Mouse (Mus musculus) lung, adult 2 months (tissue): Measurements from ENCODE around the gene Celsr1.

Experiments
- CTCF ChIP-seq: fragments of 200-500 bp; IDR thresholded peaks from 2 replicates; pipeline ENCODE4 v1.5.1; 2011; ENCODE audit warnings: mild to moderate bottlenecking, low read length, control low read depth; ENCODE audit not compliant: insufficient read depth
- POLR2A ChIP-seq: fragments of 200-500 bp; IDR thresholded peaks from 2 replicates; pipeline ENCODE4 v1.6.1; 2011; ENCODE audit warnings: low read depth, mild to moderate bottlenecking, control low read depth, low read length, borderline replicate concordance; ENCODE audit errors: extremely low read depth

- TF ChIP-seq CTCF: no peak
- no peak for TF ChIP-seq POLR2A
Observed at GRCm38 (mm10) chr15:86021301-86021700, 12.3 kb downstream of the Celsr1 start.
